Mouse (Mus musculus): ENCODE measurements at regions not wholly inside any gene's neighbourhood (a gene's known extent, or its start where the extent isn't known, plus 50 kb on each side); places are given as distances from the start of the nearest gene placed in this dataset.

DNA sequence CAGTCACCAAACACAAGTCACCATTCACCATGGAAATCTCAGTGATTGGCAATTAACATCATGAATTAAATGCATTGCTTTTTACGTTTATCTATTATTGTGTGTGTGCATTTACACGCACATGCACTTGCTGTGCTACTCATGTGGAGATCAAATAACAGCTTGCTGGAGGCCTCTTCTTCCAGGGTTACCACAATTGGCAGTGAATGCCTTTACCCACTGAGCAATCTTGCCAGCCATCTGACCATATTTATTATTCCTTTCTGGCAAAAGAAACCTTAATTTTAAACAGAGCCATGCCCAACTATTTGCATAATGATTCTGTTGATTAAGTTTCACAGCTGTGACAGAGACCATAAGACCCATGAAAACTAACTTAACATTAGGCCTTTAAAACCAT, 494.5 kb upstream of the 4930412O13Rik start:
- H3K4me2 ChIP-seq, result no peak overlapping the region
- ATAC-seq (ENCODE audit: borderline replicate concordance, extremely low read depth, low FRiP score, low TSS enrichment), result no peak

DNA sequence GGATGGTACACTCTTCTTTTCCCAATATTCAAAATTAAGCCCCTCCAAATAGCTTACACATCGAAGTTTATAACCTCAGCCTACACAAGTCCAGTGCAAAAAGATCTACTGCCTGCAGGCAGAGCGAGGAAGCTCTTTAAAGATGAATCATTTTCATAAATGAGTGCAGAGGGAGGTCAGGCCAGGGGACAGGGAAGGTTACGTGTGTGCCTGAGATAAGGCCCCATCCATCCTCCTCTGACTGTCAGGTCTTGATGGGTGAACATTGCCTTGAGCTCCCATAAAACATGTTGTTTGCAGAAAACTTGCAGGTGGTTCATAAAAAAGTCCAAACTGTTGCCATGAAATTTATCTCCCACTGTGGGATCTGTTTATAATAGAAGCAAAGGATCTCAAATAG, 493.0 kb upstream of the 4930412O13Rik start:
- Histone ChIP-seq H3K36me3 (no peaks in the 10 kb centered on the region), H3K9ac (no peak overlapping the region), H3K4me2 (no peak overlapping the region), H3K4me3 (no peak overlapping the region), H3K4me1 (no peaks in the 10 kb centered on the region), H3K9me3 (no peaks in the 10 kb centered on the region), H3K27ac (no peak overlapping the region), H3K27me3 (no peaks in the 10 kb centered on the region)
- 41% methylated on average over 3 of the region's 3 CpGs for WGBS
- ATAC-seq (ENCODE audit: borderline replicate concordance, extremely low read depth, low FRiP score, low TSS enrichment), result no peak

More for the DNA sequence above, 494.5 kb upstream of the 4930412O13Rik start:
- 67% methylated on average over 2 of the region's 2 CpGs for WGBS
- H3K4me1 ChIP-seq, result no peaks in the 10 kb centered on the region
- H3K36me3 ChIP-seq, result no peaks in the 10 kb centered on the region
- H3K4me3 ChIP-seq, result no peak overlapping the region
- no peak overlapping the region for H3K27ac ChIP-seq
- no peak overlapping the region for H3K9ac ChIP-seq
- H3K27me3 ChIP-seq, result no peaks in the 10 kb centered on the region
- no peaks in the 10 kb centered on the region for H3K9me3 ChIP-seq

DNA sequence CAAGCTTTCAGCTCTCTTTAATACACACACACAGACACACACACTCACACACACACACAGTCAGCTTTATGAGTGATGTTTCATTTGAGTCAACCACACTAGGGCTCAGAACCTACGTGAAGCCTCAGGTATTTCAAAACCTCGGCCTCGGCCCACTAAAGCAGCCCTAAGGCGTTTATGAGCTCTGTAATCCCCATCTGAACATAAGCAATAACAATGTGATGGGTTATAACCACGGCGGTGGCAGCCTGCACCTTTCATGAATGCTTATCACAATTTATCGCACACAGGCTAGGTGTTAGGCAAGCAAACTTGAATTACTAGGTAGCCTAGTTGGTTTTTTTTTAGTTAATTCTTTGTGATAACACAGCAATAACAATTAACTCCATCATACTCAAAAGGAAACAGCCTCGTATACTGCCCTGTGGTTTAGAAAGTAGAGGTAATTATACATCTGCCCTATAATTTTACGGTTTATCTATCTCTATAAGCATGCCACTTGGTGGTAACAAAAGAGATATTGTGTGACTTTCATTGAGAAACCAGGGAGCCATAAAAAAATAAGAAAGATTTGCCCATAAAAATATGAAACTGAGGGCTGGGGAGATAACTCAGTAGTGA, 485.6 kb upstream of the 4930412O13Rik start:
- 71% methylated on average over 9 of the region's 9 CpGs for WGBS
- Histone ChIP-seq H3K36me3 (no peaks in the 10 kb centered on the region), H3K9ac (no peak overlapping the region), H3K27ac (no peak overlapping the region), H3K4me3 (no peak overlapping the region), H3K9me3 (no peaks in the 10 kb centered on the region), H3K4me2 (no peak overlapping the region), H3K4me1 (no peaks in the 10 kb centered on the region), H3K27me3 (no peaks in the 10 kb centered on the region)
- no peak for ATAC-seq (ENCODE audit: borderline replicate concordance, extremely low read depth, low FRiP score, low TSS enrichment)

DNA sequence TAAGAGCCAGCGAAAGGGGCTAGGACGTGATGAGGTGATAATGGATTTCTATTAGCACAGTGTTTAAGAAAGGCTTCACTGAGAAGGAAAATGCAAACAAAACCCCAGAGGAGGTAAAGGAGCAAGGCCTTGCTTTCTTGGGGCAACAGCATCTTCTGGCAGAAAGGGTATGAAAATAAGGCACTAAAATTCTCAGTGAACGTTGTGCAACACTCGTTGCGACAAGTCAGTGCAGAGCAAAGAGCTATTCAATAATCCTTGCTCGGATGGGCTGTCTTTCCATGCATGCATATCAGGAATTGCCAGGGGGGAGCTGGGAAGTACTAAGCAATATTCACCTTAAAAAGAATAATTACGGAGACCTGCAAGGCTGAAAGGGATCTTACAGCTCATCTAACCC, 479.6 kb upstream of the 4930412O13Rik start:
- no peaks in the 10 kb centered on the region for H3K36me3 ChIP-seq
- no peaks in the 10 kb centered on the region for H3K27me3 ChIP-seq
- WGBS, result 56% methylated on average over 7 of the region's 7 CpGs

DNA sequence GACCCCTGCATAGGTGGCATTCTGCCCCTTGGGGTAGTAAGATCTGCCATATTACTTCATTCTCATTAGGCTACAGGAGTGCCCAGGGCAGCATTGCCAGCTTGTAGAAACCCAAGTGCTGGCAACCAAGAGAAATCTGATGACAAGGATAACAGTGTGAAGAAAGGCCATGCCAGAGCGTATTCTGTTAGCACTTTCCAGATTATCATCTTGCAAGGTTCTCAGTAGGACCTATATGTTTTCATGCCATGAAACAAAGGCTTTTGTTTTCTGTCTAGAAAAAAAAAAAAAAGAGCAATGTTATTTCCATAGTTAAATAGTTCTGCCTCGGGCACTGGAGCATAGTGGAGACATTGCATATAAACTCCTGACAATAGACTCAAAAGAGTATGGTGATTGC, 478.8 kb upstream of the 4930412O13Rik start:
- 72% methylated on average over 2 of the region's 2 CpGs for WGBS

More for the DNA sequence above, 479.6 kb upstream of the 4930412O13Rik start:
- Histone ChIP-seq H3K9ac (no peak overlapping the region), H3K27ac (no peak overlapping the region), H3K4me3 (no peak overlapping the region), H3K4me1 (no peaks in the 10 kb centered on the region), H3K9me3 (no peaks in the 10 kb centered on the region), H3K4me2 (no peak overlapping the region)
- no peak for ATAC-seq (ENCODE audit: borderline replicate concordance, extremely low read depth, low FRiP score, low TSS enrichment)

DNA sequence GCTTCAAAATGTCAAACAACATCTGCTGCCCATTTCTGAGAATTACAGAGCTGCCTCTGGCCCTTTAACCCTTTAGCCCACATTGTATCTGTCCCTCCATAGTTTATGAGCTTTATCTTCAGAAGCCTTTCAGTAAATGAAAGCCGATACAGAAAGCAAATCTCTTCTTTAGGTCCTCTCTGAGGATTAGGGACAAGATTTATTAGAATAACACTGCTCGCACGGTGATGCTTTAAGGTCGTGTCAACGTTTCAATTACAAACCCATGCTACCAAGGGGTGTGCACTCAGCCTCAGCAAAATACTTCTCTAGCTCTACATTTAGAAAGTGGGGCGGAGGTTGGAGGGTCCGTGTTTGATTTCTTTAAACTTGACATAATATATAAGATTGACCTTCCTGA, 472.0 kb upstream of the 4930412O13Rik start:
- Histone ChIP-seq H3K4me3 (no peak overlapping the region), H3K9me3 (no peaks in the 10 kb centered on the region), H3K4me2 (no peak overlapping the region), H3K27me3 (no peaks in the 10 kb centered on the region), H3K9ac (no peak overlapping the region), H3K4me1 (no peaks in the 10 kb centered on the region), H3K36me3 (no peaks in the 10 kb centered on the region), H3K27ac (no peak overlapping the region)
- ATAC-seq (ENCODE audit: borderline replicate concordance, extremely low read depth, low FRiP score, low TSS enrichment), result no peak
- WGBS, result 46% methylated on average over 7 of the region's 7 CpGs

More for the DNA sequence above, 478.8 kb upstream of the 4930412O13Rik start:
- no peak overlapping the region for H3K4me3 ChIP-seq
- no peak overlapping the region for H3K4me2 ChIP-seq
- H3K4me1 ChIP-seq, result no peaks in the 10 kb centered on the region
- H3K36me3 ChIP-seq, result no peaks in the 10 kb centered on the region
- H3K9ac ChIP-seq, result no peak overlapping the region
- no peaks in the 10 kb centered on the region for H3K9me3 ChIP-seq
- no peaks in the 10 kb centered on the region for H3K27me3 ChIP-seq
- no peak for ATAC-seq (ENCODE audit: borderline replicate concordance, extremely low read depth, low FRiP score, low TSS enrichment)
- no peak overlapping the region for H3K27ac ChIP-seq

DNA sequence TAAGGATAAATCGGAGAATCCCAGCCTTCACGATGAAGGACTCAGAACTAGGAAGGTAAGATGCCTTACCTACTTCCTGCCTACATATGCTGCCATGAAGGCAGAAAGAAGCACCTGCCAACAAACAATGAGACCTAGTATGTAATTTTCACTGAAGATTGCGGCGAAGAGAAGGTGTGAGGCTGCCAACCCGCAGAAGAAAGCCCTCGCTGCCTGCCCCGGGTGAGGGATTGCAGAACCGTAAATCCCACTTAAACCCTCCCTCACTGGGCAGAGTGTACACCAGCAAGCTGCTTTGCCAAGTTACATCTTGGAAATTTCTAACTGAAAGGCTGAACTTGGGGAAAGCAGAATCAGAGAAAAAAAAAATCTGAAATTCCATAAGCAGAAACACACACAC, 458.4 kb upstream of the 4930412O13Rik start:
- ATAC-seq (ENCODE audit: borderline replicate concordance, extremely low read depth, low FRiP score, low TSS enrichment), result no peak
- Histone ChIP-seq H3K4me1 (no peaks in the 10 kb centered on the region), H3K9ac (no peak overlapping the region), H3K36me3 (no peaks in the 10 kb centered on the region), H3K4me3 (no peak overlapping the region), H3K27ac (no peak overlapping the region), H3K4me2 (no peak overlapping the region), H3K9me3 (no peaks in the 10 kb centered on the region), H3K27me3 (no peaks in the 10 kb centered on the region)
- 78% methylated on average over 8 of the region's 8 CpGs for WGBS

DNA sequence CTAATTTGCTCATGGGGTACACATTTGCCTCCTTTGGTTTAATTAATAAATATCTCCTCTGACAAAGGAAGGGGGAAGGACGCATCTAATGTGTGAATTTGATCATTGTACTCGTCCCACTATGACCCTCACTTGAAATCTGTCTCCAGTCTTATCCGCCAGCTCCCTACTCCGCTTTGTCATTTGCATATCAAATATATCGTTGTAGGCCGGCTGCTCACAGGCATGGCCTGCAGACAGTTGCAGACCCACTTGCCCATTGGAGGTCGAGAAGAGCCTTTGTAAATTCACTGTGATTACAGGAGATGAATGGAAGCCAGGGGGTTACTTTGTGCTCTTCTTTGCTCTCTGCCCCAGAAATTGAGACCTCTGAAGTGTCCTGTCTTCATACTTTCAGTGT, 457.5 kb upstream of the 4930412O13Rik start:
- no peak for ATAC-seq (ENCODE audit: borderline replicate concordance, extremely low read depth, low FRiP score, low TSS enrichment)
- WGBS, result 44% methylated on average over 7 of the region's 7 CpGs
- Histone ChIP-seq H3K9me3 (no peaks in the 10 kb centered on the region), H3K4me1 (no peaks in the 10 kb centered on the region), H3K4me3 (no peak overlapping the region), H3K27me3 (no peaks in the 10 kb centered on the region), H3K27ac (no peak overlapping the region), H3K9ac (no peak overlapping the region), H3K36me3 (no peaks in the 10 kb centered on the region), H3K4me2 (no peak overlapping the region)

DNA sequence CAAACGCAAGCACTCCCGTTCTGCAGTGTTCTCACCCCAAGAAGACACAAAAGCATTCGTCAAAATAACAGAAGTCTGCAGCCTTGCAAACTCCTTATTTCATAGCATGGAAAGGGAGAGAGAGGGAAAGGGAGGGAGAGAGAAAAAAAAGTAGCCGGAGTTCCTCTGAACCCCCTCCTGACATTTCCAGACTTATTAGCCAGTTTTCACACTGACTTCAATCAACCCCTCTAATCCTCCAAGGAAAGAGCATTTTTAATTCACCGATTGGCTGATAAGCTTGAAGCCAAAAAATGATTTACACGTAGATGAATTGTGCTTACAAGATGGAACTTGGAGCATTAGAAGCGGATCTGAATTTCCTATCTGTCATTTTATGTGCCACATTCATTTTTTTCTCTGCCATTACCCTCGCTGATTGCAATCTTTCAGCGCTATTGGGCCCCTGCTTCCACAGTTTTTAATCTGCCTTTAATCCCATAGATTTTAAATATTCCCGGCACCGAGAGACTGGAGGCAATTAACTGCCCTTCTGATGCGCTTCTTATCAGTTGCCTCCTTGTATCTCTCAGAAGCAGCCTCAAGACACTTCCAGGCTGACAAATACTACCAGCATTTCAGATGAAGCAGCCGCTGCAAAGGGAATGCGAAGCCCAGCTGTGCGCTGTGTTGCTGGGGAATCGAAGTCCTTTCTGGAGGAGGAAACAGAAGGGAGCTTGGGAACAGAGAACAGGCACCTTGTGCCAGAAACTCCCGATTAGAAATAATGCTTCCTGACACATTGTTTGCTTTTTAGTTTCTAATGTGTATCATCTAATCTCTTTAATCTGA, 447.7 kb upstream of the 4930412O13Rik start:
- no peak overlapping the region for H3K27ac ChIP-seq
- no peak overlapping the region for H3K9ac ChIP-seq
- 17% methylated on average over 17 of the region's 17 CpGs for WGBS
- no peaks in the 10 kb centered on the region for H3K9me3 ChIP-seq
- H3K36me3 ChIP-seq, result no peaks in the 10 kb centered on the region
- ATAC-seq (ENCODE audit: borderline replicate concordance, extremely low read depth, low FRiP score, low TSS enrichment), result no peak
- no peak overlapping the region for H3K4me3 ChIP-seq
- no peaks in the 10 kb centered on the region for H3K4me1 ChIP-seq
- 0 out of 2 replicates have a peak overlapping the region, but pooled peaks have one; percentile 2 for H3K4me2 ChIP-seq
- H3K27me3 ChIP-seq, result no peaks in the 10 kb centered on the region

DNA sequence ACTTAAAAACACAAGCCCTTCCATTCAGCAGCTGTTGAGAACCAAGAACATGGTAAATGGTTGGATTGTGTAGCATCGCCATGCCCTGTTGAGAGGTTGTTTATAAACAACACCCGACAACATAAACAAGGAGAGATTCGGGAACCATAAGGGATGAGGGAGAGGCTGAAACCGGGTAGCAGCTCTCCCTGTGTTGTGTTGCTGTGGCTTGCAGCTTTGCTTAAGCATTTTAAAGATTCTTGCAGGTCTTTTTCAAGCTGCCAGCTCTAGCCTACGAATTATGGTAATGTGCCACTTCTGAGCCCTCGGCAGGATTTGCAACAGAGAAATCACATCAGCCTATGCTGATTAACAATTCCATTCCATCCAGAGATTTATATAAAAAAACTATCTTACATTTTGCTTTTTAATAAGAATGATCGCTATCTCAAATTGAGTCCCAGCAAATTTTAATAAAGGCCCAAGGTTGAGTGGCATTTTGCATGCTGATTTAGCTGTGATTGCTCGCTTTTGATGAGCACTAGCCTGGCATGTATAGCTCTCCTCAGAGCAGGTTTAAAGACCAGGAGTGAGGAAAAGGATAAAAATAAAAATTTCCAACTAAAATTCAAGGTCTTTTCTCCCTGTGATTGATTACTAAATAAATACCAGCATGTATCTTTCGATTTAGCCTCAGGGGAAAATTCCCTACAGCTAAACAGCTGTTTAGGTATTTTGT, 445.7 kb upstream of the 4930412O13Rik start:
- 45% methylated on average over 9 of the region's 9 CpGs for WGBS
- ATAC-seq (ENCODE audit: borderline replicate concordance, extremely low read depth, low FRiP score, low TSS enrichment), result no peak
- H3K9me3 ChIP-seq, result no peaks in the 10 kb centered on the region

DNA sequence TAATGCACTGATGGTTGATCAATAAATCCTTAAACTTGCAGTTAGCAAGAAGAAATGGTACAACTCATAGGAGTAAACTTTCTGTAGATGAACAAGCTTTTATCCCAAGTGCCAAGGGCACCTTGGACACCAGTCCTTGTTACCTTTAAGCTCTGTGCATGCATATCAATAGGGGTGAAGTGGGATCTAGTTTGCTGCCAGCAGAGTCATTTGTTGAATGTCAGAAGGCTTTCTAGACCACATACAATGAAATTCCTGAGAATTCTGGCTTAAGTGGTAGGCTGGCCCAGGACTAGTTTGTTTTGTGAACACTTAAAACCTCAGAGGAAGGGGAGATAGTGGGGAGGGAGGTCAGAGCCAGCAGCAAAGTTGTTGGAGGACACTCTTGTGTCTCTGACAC, 437.9 kb upstream of the 4930412O13Rik start:
- no peak overlapping the region for H3K4me3 ChIP-seq
- no peaks in the 10 kb centered on the region for H3K36me3 ChIP-seq
- H3K9me3 ChIP-seq, result no peaks in the 10 kb centered on the region
- H3K4me2 ChIP-seq, result no peak overlapping the region
- H3K27ac ChIP-seq, result no peak overlapping the region
- ATAC-seq (ENCODE audit: borderline replicate concordance, extremely low read depth, low FRiP score, low TSS enrichment), result no peak
- H3K4me1 ChIP-seq, result no peaks in the 10 kb centered on the region
- H3K9ac ChIP-seq, result no peak overlapping the region
- no peaks in the 10 kb centered on the region for H3K27me3 ChIP-seq

More for the DNA sequence above, 445.7 kb upstream of the 4930412O13Rik start:
- Histone ChIP-seq H3K36me3 (no peaks in the 10 kb centered on the region), H3K4me2 (no peak overlapping the region), H3K9ac (no peak overlapping the region), H3K4me1 (no peaks in the 10 kb centered on the region), H3K4me3 (no peak overlapping the region), H3K27me3 (no peaks in the 10 kb centered on the region), H3K27ac (no peak overlapping the region)

DNA sequence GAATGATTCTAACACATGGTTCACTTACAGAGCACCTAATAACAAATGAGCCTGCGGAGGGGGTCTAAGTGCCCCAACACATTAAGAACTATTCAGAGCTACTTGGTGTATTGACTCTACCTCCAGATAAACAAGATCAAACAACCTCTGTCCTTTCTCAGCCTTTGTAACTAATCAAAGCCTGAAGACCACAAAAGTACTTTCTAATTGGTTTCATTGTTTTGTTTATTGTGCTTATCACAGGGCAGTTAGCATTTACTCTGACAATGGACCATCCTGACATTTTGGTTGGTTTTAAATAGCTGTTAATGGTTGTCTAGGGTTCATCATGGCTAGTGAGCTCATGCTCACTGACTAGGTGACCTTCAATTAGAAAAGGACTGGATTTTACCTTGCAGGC, 435.2 kb upstream of the 4930412O13Rik start:
- H3K36me3 ChIP-seq, result no peaks in the 10 kb centered on the region
- no peak overlapping the region for H3K27ac ChIP-seq
- H3K4me1 ChIP-seq, result no peaks in the 10 kb centered on the region
- ATAC-seq (ENCODE audit: borderline replicate concordance, extremely low read depth, low FRiP score, low TSS enrichment), result no peak
- no peak overlapping the region for H3K4me2 ChIP-seq
- WGBS, result 80% methylated on average over 1 of the region's 1 CpGs
- no peaks in the 10 kb centered on the region for H3K9me3 ChIP-seq
- H3K4me3 ChIP-seq, result no peak overlapping the region
- H3K9ac ChIP-seq, result no peak overlapping the region
- H3K27me3 ChIP-seq, result no peaks in the 10 kb centered on the region

Data from lung, embryonic 15.5 days (tissue).